8 mouse cellular contexts compared by ENCODE assay signal in the genomic region with DNA sequence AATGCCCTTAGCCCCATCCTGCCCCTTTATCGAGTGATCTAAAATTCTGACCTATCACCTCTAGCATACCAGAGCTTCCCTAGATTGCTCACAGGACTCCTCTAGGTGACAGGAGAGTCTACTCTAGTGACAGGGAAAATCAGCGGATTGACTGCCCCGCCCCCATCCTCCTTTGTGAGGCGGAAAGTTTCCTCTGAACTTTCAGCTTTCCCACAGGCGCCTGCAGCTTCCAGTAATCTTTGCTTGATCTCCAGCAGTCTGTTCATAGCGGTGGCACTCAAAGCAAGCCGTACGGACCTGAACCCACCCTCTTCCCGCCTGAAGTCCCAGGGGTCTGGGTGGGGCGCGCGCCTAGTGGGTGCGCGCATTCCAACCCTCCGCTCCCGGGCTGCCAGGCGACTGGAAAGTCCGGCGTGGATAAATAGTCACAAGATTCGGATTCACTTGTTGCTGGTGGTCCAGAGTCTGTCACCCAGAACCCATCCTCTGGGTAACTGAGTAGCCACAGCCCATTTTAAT. TPM values are rescaled to one million over a fixed set of nuclear protein-coding genes. Genes with fewer than 3 reads are reported as not detected.
DNase-seq lines count a peak whose midpoint lies in the region; ATAC-seq and TF ChIP-seq lines count a peak whose summit lies in the region.

No protein-coding gene starts in this region.

- H3K79me2 ChIP-seq in C2C12 (ENCODE audit: control insufficient read depth, insufficient read depth): peaks cover 32% of the 10 kb centered on the region

- under 1% methylated on average over 20 of the region's 20 CpGs for WGBS in forebrain, embryonic 11.5 days
- under 1% methylated on average over 20 of the region's 20 CpGs for WGBS in midbrain, embryonic 10.5 days

- no peak for TF ChIP-seq CTCF in C2C12 (IDR thresholded peaks at IDR 0.05; ENCODE audit: control insufficient read depth, insufficient read depth, insufficient read length)

- H3ac ChIP-seq in C2C12 (ENCODE audit: control insufficient read depth, insufficient read length, low read depth): peak overlapping the region; percentile 38

- peaks cover 27% of the 10 kb centered on the region for H3K36me3 ChIP-seq in C2C12 (ENCODE audit: control insufficient read depth, insufficient read depth)
- H3K36me3 ChIP-seq in forebrain, embryonic 11.5 days (ENCODE audit: control insufficient read depth, insufficient read depth, low read length): no peaks in the 10 kb centered on the region; the same call in 1 of the 2 replicates
- H3K36me3 ChIP-seq in midbrain, embryonic 10.5 days: peaks cover 21% of the 10 kb centered on the region

- H3K27ac ChIP-seq in forebrain, embryonic 11.5 days (ENCODE audit: low read depth, low read length): peak overlapping the region; percentile 79
- peak overlapping the region; percentile 91 for H3K27ac ChIP-seq in midbrain, embryonic 10.5 days (replicated peaks)

- peaks cover 12% of the 10 kb centered on the region for H3K79me3 ChIP-seq in C2C12 (ENCODE audit: low read depth)

- H3K27me3 ChIP-seq in C2C12 (ENCODE audit: control insufficient read depth, insufficient read depth, insufficient read length): no peaks in the 10 kb centered on the region
- no peaks in the 10 kb centered on the region for H3K27me3 ChIP-seq in forebrain, embryonic 11.5 days (ENCODE audit: control insufficient read depth, insufficient read depth, low read length)
- no peaks in the 10 kb centered on the region for H3K27me3 ChIP-seq in midbrain, embryonic 10.5 days (ENCODE audit: low read depth, poor library complexity, severe bottlenecking)

- H3K4me1 ChIP-seq in forebrain, embryonic 11.5 days (replicated peaks; ENCODE audit: control insufficient read depth, insufficient read depth, low read length): peaks cover 13% of the 10 kb centered on the region; the same call in 1 of the 2 replicates
- H3K4me1 ChIP-seq in midbrain, embryonic 10.5 days: peaks cover 36% of the 10 kb centered on the region

- no peaks in the 10 kb centered on the region for H3K9me3 ChIP-seq in forebrain, embryonic 11.5 days (ENCODE audit: control insufficient read depth, low read length)
- H3K9me3 ChIP-seq in midbrain, embryonic 10.5 days (replicated peaks): no peaks in the 10 kb centered on the region

- peak overlapping the region; percentile 61 for H3K4me2 ChIP-seq in forebrain, embryonic 11.5 days (ENCODE audit: low read depth, low read length, severe bottlenecking)

- H3K9ac ChIP-seq in forebrain, embryonic 11.5 days (ENCODE audit: low read length): peak overlapping the region; percentile 61

- peak overlapping the region; percentile 25 for H3K4me3 ChIP-seq in C2C12 (ENCODE audit: insufficient read depth, poor library complexity, severe bottlenecking)
- H3K4me3 ChIP-seq in forebrain, embryonic 11.5 days (ENCODE audit: low read depth, low read length): peak overlapping the region; percentile 37
- H3K4me3 ChIP-seq in midbrain, embryonic 10.5 days: peak overlapping the region; percentile 63

- peak; percentile 74 for DNase-seq in WW6 (ENCODE audit: low read depth, low spot score)
- peak; percentile 91 for DNase-seq in forebrain, embryonic 11.5 days (ENCODE audit: low spot score)
- peak; percentile 91 to 92 for DNase-seq in heart, postnatal 14 days
- peak; percentile 86 to 90 for DNase-seq in kidney, postnatal 36 days
- peak; percentile 89 for DNase-seq in midbrain, embryonic 10.5 days (ENCODE audit: low spot score)
- DNase-seq in thymus, postnatal 25 days: peak; percentile 35
- no peak for DNase-seq in cerebellum, postnatal 36 days

- ATAC-seq in forebrain, embryonic 11.5 days (replicated peaks; ENCODE audit: low FRiP score): peak; percentile 75

- intact Hi-C loops in heart, postnatal 14 days (cut with DNase I): loop anchor here (2.0 kb wide), 1 partner anchor 18 kb away; the partner anchor contains the start of genes Ccdc71 and Klhdc8b

TF ChIP-seq in C2C12, 6 proteins besides CTCF, POLR2A, EP300 and RAD21:
- no peak for TF ChIP-seq FOSL1 (IDR thresholded peaks at IDR 0.05; ENCODE audit: insufficient read depth, low read length, poor library complexity, severe bottlenecking)
- no peak for TF ChIP-seq MYOG (IDR thresholded peaks at IDR 0.05; ENCODE audit: control insufficient read depth, extremely low read depth, insufficient read length)
- no peak for TF ChIP-seq CEBPB (IDR thresholded peaks at IDR 0.05; ENCODE audit: low read depth)
- peak; percentile 32 for TF ChIP-seq MAX (IDR thresholded peaks at IDR 0.05)
- TF ChIP-seq MYOD1 (IDR thresholded peaks at IDR 0.05; ENCODE audit: control insufficient read depth, insufficient read length, low read depth): no peak
- TF ChIP-seq USF1 (IDR thresholded peaks at IDR 0.05; ENCODE audit: low read depth): no peak
TF ChIP-seq in C2C12: peak in this region for 1.

RNA-seq across cellular contexts. Expression of gene Lamb2, which starts 0.8 kb away (rescaled TPM):
- polyA plus RNA-seq in C2C12 (2012; fragmentation: generic; extraction: Trizol): 36.3 TPM
- 31.8 and 40.9 TPM in 2 replicates for polyA plus RNA-seq in forebrain, embryonic 11.5 days (2014; fragmentation: Nextera tagmentation; extraction: Ambion mirVana)
- total RNA-seq in heart, postnatal 14 days (2021): 100 to 1,000 TPM; 355 to 379 TPM
- polyA plus RNA-seq in midbrain, embryonic 10.5 days (2016; fragmentation: Nextera tagmentation; extraction: Ambion mirVana): 42.7 and 46.2 TPM in 2 replicates

RNA-seq across cellular contexts. Expression of gene Usp19, which starts 11.7 kb away (rescaled TPM):
- polyA plus RNA-seq in C2C12 (2012; fragmentation: generic; extraction: Trizol): 70.8 TPM
- 84.0 and 90.0 TPM in 2 replicates for polyA plus RNA-seq in forebrain, embryonic 11.5 days (2014; fragmentation: Nextera tagmentation; extraction: Ambion mirVana)
- 100 to 1,000 TPM; 101 to 108 TPM for total RNA-seq in heart, postnatal 14 days (2021)
- polyA plus RNA-seq in midbrain, embryonic 10.5 days (2016; fragmentation: Nextera tagmentation; extraction: Ambion mirVana): 79.4 and 91.6 TPM in 2 replicates

RNA-seq across cellular contexts. Expression of gene Klhdc8b, which starts 17.3 kb away (rescaled TPM):
- 1.4 TPM for polyA plus RNA-seq in C2C12 (2012; fragmentation: generic; extraction: Trizol)
- 49.5 and 53.9 TPM in 2 replicates for polyA plus RNA-seq in forebrain, embryonic 11.5 days (2014; fragmentation: Nextera tagmentation; extraction: Ambion mirVana)
- total RNA-seq in heart, postnatal 14 days (2021): 10 to 100 TPM; 15.0 to 15.2 TPM
- 43.1 and 52.1 TPM in 2 replicates for polyA plus RNA-seq in midbrain, embryonic 10.5 days (2016; fragmentation: Nextera tagmentation; extraction: Ambion mirVana)

RNA-seq across cellular contexts. Expression of gene Ccdc71, which starts 18.4 kb away (rescaled TPM):
- polyA plus RNA-seq in C2C12 (2012; fragmentation: generic; extraction: Trizol): 35.2 TPM
- 42.5 and 45.2 TPM in 2 replicates for polyA plus RNA-seq in forebrain, embryonic 11.5 days (2014; fragmentation: Nextera tagmentation; extraction: Ambion mirVana)
- total RNA-seq in heart, postnatal 14 days (2021): 10 to 100 TPM; 23.6 to 29.4 TPM
- polyA plus RNA-seq in midbrain, embryonic 10.5 days (2016; fragmentation: Nextera tagmentation; extraction: Ambion mirVana): 58.2 and 59.4 TPM in 2 replicates

RNA-seq across cellular contexts. Expression of gene Qars, which starts 28.8 kb away (rescaled TPM):
- 203 TPM for polyA plus RNA-seq in C2C12 (2012; fragmentation: generic; extraction: Trizol)
- 107 and 116 TPM in 2 replicates for polyA plus RNA-seq in forebrain, embryonic 11.5 days (2014; fragmentation: Nextera tagmentation; extraction: Ambion mirVana)
- total RNA-seq in heart, postnatal 14 days (2021): 10 to 100 TPM; 75.9 to 81.0 TPM
- 112 and 115 TPM in 2 replicates for polyA plus RNA-seq in midbrain, embryonic 10.5 days (2016; fragmentation: Nextera tagmentation; extraction: Ambion mirVana)

Comparison
In these comparisons a context has a peak if more than half of its experiments do, and no peak if none do; other contexts are left out.
1. DNase-seq: peak in WW6 (single experiment), forebrain, embryonic 11.5 days (single experiment), heart, postnatal 14 days (2 of 2), kidney, postnatal 36 days (2 of 2), midbrain, embryonic 10.5 days (single experiment) and thymus, postnatal 25 days (single experiment); none in cerebellum, postnatal 36 days (0 of 2).
2. RNA of gene Klhdc8b, which starts 17.3 kb away (polyA plus RNA-seq): 49.5 to 53.9 TPM in forebrain, embryonic 11.5 days and 43.1 to 52.1 TPM in midbrain, embryonic 10.5 days; 1.4 TPM in C2C12 (single experiment); every median in the first group is over 10 times any median in the second.
3. Peak in every context shown above with its lines, with median percentiles within 50 percentile points of each other: H3K4me3 ChIP-seq.